Mouse (Mus musculus) megakaryocyte-erythroid progenitor cell, adult 5-6 weeks (primary cell): Measurements from ENCODE around the gene Pigt. TPM values are rescaled to one million over a fixed set of nuclear protein-coding genes. Genes with fewer than 3 reads are reported as not detected.
A peak's percentile ranks its signal among the peaks of the same experiment; 100 is the strongest.

Source experiments
- ATAC-seq: replicated peaks from 2 replicates; pipeline ENCODE4 v1.8.0; 2016; ENCODE audit warnings: mild to moderate bottlenecking, inconsistent platforms; ENCODE audit not compliant: severe bottlenecking, poor library complexity, low FRiP score, low TSS enrichment
- total RNA-seq, 2 experiments: library from RNA; stranded (forward) in 1 of 2; stranded (reverse) in 1 of 2; fragments of 200-1000, 215-1000 nt in 1 of 2; fragments of >200 nt in 1 of 2; fragmentation: Nextera tagmentation in 1 of 2; gene quantifications; 2 replicates each; pipeline ENCODE4 v1.2.3; 2014 to 2017

Pigt gene
- total RNA-seq, 2 experiments from 2014 or later, result 36.6 to 89.3 TPM

GRCm38 (mm10) chr2:164517485-164518221, 20.3 kb downstream of the Pigt start:
- ATAC-seq, result peak; percentile 73

DNA sequence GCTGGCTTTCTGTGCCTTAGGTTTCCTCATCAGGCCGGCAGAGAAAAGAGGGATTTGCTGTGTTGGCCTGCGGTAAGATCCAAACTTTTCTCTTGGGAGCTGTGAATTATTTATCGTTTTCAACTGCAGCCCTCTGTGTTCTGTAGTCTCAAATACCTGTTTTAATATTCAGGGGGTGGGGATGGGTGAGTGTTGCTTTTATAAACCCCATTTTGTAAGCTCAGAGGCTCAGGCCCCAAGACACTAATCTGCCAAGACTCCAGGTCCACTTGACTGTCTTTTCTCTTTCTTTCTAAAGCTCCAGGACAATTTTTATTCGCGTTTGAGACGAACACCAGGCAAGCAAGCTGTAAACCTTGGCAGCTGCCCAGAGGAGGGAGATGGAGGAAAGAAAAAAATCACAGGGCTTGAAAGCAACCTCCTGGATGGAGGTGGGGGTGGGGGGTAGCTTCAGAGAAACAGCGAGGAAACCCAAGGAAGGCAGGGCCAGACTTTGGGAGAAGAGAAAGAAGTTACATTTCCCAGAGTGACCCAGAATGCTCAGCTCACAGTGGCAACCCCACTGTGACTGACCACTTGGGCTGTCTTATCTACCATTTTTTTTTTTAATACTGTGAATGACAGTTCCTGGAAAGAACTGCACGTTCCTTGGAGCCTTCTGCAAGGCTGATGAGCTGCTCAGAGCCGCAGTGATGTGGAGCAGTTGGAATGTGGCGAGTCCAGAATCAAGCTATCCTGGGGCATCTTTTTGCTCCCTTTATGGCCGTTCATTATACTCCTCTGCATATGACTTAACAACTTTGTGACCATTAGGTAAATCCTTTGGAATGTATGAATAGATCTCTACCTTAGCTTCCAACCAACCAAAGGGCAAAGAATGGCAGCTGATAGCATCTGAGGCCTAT, 21.2 kb downstream of the Pigt start:
- no peak for ATAC-seq

DNA sequence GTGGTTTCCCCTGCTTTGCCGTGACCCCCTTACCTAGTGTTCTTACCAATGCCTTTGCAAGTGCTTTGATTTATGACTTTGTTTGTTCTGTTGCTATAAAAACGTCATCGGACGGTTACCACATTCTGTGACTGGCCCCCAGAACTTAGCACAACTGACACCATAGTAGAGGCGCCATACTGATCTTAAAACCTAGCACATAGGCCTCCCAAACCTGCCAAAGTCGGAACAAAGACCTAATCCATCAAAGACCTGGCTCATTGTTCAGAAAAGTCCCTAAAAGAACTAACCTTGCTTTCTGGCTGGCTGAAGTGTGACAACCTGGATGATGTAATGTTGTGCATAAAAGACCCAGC, 21.8 kb downstream of the Pigt start:
- ATAC-seq, result no peak

DNA sequence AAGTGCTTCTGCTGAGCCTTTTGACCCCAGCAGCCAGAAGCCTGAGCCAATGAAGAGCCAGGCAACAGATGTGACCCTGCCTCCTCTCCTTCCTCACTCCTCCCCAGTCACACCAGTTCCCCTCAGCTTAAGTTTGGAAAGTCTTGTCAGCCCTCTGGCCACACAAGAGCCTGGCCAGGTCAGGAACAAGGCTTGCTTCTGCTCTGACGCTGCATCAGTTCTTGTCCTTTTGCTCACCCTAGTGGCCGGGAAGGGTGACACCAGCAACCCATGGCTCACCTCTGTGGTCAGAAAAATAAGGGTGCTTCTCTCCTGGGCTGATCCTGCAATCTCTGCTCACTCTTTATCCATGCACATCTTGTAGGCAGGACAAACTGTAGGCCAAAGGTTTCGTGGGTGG, 23.5 kb downstream of the Pigt start:
- ATAC-seq, result peak; percentile 84

- ATAC-seq, result peak; percentile 72
Measured at GRCm38 (mm10) chr2:164521841-164522240, 24.5 kb downstream of the Pigt start.

DNA sequence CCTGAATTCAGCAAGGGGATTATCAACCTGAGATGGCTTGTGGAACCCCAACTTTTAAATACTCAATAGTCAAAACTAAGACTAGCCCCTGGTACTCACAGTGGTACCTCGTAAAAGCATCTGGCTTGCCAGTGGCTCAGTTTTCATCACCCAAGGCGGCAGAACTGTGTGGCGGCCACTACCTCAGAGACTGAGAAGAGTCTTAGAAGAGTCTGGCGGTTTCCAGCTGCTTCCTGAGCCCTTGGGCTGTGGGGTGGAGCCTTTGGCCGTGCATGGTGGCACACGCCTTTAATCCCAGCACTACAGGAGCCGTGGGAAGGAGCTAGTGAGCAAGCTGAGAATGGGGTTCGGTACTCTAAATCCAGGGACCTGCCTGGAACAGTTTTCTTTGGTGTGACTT, 25.0 kb downstream of the Pigt start:
- no peak for ATAC-seq

DNA sequence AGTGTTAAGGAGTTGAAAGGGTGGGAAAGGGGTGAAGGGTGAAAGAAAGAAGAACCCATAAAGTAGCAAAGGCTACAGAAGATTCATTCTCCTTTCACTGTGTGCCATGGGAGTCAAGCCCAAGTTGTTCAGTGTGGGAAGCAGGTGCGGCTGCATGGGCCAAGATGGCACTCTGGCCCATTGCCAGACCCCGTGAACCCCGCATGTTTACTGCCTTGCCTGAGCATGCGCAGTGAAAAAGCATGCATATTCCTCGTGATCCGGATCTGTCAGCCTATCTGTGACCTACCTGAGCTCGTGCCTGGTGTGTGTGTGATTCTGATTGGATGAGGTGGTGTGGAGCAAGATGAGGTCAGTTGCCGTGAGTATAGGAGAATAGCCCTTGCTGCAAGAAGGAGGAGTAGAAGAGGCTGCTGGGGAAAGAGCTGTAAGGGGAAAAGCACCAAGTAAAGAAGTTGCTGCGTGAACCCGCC, 26.0 kb downstream of the Pigt start:
- no peak for ATAC-seq

DNA sequence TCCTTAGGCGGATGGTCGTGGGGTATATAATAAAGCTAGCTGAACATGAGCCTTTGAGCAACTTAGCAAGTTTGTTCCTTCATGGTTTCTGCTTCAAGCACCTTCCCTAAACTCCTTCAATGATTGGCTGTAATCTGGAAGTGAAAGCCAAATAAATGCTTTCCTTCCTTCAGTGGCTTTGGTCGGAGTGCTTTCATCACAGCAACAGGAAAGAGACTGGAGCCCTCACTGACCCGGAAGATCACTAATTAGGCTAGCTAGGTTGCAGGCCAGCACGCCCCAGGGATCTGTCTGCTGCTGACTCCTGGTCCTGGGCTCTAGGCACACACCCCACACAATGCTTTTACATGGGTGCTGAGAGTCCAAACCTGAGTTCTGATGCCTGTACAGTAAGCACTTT, 31.2 kb downstream of the Pigt start:
- ATAC-seq, result no peak

DNA sequence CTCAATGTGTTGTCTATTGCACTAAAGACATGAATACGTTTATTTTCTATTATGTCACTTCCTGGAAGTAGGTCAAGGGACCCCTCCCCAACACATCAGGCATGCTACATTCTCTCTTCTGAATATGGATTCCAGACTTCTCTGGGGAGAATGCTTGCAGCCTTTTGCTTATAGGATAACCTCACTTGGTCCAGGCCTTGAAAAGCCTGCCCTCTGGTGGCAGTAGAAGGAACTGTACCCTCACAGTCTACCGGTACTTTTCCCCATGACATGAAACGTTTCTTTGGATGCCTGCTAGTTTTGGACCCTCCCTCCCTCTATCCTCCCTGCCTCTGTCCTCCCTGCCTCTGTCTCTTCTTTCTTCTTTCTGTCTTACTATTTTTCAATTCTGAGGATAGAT, 33.8 kb downstream of the Pigt start:
- ATAC-seq, result peak; percentile 74

GRCm38 (mm10) chr2:164534315-164534714, 37.0 kb downstream of the Pigt start:
- ATAC-seq, result no peak

DNA sequence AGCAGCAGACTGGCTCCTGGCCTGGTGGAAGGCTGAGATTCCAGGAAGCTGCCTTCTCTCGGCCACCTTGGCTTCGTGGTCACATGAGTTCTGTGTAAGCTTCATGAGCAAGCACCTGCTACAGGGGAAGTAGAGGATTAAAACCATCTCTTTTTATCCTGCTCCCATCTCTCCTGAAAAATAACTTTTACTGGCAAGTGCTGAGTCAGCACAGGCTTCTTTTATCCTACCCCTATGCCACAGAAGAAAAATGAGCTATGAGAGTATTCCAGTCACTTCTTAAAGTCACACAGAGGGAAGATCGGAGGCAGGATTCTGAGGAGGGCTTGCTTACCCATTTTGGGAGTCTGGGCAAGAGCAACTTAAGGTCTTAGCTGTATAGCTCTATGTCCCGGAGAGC, 39.7 kb downstream of the Pigt start:
- no peak for ATAC-seq

- ATAC-seq, result no peak
Measured at GRCm38 (mm10) chr2:164540652-164541427, 43.5 kb downstream of the Pigt start.

- ATAC-seq, result no peak
Measured at GRCm38 (mm10) chr2:164542132-164542531, 44.8 kb downstream of the Pigt start.

- ATAC-seq, result no peak
Measured at GRCm38 (mm10) chr2:164542598-164542997, 45.3 kb downstream of the Pigt start.

DNA sequence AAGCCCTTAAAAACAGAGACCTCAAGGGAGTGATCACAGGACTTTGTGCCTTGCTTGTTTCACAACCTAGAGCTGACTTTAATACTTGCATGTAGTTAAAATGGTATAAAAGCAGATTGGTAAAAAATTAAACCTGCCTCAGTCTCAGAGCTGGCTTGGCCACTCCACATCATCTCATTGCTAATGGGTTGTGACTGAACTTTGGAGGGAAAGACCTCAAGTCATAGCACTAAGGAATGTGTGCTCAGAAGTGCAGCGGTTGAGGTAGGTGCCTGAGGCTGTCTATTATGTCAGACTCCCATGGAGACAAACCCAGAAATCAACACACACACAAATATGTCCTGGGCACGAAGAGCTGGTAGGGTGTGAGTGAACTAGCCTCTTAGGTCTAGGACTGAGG, 46.4 kb downstream of the Pigt start:
- no peak for ATAC-seq

GRCm38 (mm10) chr2:164544454-164545097, 47.3 kb downstream of the Pigt start:
- ATAC-seq, result no peak

DNA sequence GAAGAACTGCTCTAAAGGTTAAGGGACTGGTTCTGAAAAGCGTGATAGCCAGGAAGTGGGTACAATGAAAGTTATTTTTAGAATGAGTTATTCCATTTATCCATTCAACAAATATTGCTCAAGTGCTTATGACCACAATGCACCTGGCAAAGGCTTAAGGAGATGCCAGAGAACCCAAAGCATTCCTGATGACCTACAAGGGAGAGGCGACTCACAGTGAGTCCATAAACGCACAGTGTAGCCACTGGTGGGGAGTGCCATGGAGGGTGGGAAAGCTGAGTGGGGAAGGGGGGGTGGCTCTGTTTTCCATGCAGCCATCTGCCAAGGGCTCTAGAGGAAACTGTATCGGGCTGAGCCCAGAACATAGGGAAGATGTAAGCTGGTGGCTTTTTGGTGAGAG, 52.0 kb downstream of the Pigt start:
- no peak for ATAC-seq

DNA sequence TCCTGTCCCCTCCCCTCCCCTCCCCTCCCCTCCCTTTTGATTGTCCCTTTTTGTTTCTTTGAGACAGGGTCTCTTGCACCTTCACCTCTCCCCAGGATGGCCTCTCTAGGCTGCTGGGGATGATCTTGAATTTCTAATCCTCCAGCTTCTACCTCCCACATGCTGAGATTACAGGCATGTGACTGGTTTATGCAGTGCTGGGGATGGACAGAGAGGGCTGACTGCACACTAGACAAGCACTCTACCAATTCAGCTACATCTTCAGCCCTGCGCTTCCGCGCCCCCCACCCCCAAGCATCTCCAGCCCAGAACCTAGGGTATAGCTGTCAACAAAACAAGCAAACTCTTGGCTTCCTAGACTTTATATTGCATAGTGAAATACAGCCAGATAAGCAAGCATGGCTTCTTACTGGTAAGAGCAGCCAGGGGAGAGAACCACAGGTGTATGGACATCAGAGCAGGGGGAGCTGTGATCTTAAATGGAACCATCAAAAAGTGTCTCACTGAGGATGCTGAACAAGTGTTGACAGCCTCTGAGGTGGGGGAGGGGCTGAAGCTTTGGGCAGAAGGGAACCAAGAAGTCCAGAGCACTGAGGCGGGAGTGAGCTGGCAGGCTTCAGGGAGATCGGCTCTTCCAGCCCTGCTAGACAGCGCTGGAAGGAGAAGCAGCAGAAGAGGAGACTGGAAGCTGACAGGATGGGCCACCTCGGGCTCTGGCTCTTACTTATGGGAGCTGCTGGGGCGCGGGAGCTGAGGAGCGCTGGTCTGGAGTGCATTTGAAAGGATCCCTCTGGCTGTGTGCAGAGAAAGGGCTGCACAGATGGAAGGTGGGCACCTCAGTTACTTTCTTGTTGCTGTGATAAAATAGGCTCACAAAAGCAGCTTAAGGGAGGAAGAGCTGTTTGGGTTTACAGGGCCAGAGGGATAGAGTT, 52.9 kb downstream of the Pigt start:
- no peak for ATAC-seq

- ATAC-seq, result no peak
Measured at GRCm38 (mm10) chr2:164550895-164551269, 53.6 kb downstream of the Pigt start.
